Mouse (Mus musculus) gastrocnemius, adult 2 months (tissue): ENCODE measurements around the gene Armh3. TPM values are rescaled to one million over a fixed set of nuclear protein-coding genes. Genes with fewer than 3 reads are reported as not detected.
"Not testable (repeated sequence)": the region's sequence is repeated elsewhere in the genome, so short reads cannot be mapped to it uniquely, and the experiment has no call there.

Experiments
- DNase-seq: peaks from one replicate; pipeline ENCODE4 v3.0.0; 2022
- H3K27ac ChIP-seq: fragments of 200-600 bp; 2 replicates; pipeline ENCODE4 v1.8.1; 2022; ENCODE audit warnings: mild to moderate bottlenecking
- H3K4me3 ChIP-seq: fragments of 200-600 bp; 2 replicates; pipeline ENCODE4 v1.8.1; 2022; ENCODE audit warnings: mild to moderate bottlenecking, moderate library complexity
- CTCF ChIP-seq: fragments of 200-600 bp; IDR thresholded peaks from 2 replicates; pipeline ENCODE4 v1.8.1; 2022; ENCODE audit warnings: antibody characterized with exemption, mild to moderate bottlenecking, moderate library complexity
- intact Hi-C: fragments of 180-260 bp; cut with DNase I; formaldehyde crosslinking; loops from one replicate; pipeline ENCODE4 v1.15.1; 2025
- total RNA-seq, 2 experiments: library from RNA; stranded (reverse); gene quantifications; 2 replicates each; pipeline ENCODE4 v1.2.3; 2021

The Armh3 gene
- total RNA-seq, 2 experiments from 2014 or later = 13.6 to 14.7 TPM

GRCm38 (mm10) chr19:45815831-45816405 lies 182.4 kb downstream of the Armh3 start, which contains the start of gene Kcnip2:
Kcnip2 (minus strand) TSS chr19:45816061.
- peak; percentile 61 for TF ChIP-seq CTCF
- intact Hi-C loops = no loop called here
- DNase-seq = peak; percentile 39
- H3K4me3 ChIP-seq = peak within 1 kb of the TSS; percentile 58
- H3K27ac ChIP-seq = no peak within 1 kb of the TSS

DNA sequence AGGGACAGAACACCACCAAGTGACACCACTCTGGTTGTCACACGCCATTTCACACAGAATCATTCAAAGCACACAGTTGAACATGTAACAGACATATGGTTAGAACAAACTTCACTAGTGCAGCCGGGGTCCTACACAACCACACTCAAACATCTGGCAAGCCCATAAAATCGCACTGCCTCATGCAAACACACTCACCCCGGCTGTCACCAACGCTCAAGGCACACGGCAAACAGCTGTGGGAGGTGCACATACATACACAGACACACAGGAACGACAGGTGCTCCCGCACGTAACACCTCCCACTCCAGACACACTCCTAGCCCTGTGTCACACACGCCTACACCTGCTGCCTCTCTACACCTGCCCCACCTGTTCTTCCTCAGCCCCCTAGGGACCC lies 183.1 kb downstream of the Armh3 start:
- no peak for DNase-seq
- intact Hi-C loops = no loop called here
- no peak for TF ChIP-seq CTCF
- no peak overlapping the region for H3K4me3 ChIP-seq
- H3K27ac ChIP-seq = no peak overlapping the region

DNA sequence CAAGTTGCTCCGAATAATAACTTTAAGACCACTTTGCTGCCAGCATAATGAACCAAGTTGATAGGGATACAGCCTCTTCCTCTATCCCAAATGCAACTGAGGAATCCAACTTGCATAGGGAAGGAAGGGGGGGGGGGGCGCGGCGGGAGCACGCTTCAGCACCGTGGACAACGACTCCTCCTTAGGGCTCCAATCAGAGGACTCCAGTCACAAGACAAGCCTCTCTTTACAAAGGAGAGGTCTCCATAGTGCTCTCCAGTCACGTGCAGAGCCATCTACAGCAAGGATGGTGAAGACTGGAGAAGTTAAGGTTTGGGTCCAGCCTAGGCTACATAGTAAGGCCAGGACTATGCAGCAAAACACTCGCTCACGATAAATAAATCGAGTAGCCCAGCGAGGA lies 184.5 kb downstream of the Armh3 start:
- no peak overlapping the region for H3K27ac ChIP-seq
- TF ChIP-seq CTCF = no peak
- intact Hi-C loops = loop anchor here (2.0 kb wide), 2 partner anchors 139 to 201 kb away; no protein-coding TSS in a partner anchor
- no peak for DNase-seq
- no peak overlapping the region for H3K4me3 ChIP-seq

DNA sequence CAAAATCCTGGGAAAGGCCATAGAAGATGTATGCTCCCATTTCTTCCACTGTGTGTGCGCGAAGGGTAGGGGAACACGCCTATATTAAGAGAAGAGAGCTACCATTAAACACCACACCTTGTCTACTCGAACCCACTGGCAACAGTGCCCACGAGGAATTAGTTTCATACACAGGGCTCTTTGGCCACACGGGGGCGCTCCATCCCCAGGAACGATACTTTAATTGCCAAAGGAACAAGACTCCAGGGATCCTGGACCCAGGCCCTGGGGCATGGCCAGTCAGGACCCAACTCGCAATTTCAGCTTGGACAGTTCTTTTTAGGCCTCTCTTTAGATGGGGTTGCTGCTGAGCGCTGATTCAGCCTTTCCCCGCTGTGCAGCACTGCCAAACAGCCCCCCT lies 185.0 kb downstream of the Armh3 start:
- no peak overlapping the region for H3K4me3 ChIP-seq
- TF ChIP-seq CTCF = peak; percentile 87
- DNase-seq = peak; percentile 89
- intact Hi-C loops = loop anchor here (2.0 kb wide), 2 partner anchors 140 to 202 kb away; no protein-coding TSS in a partner anchor
- H3K27ac ChIP-seq = no peak overlapping the region

- intact Hi-C loops = loop anchor here (2.0 kb wide), 2 partner anchors 140 to 202 kb away; no protein-coding TSS in a partner anchor
- TF ChIP-seq CTCF = no peak
- no peak for DNase-seq
- Histone ChIP-seq H3K27ac (no peak overlapping the region), H3K4me3 (peak overlapping the region; percentile 61)
These were observed 185.5 kb downstream of the Armh3 start for GRCm38 (mm10) chr19:45812673-45813252.

- intact Hi-C loops = loop anchor here (2.0 kb wide), 2 partner anchors 141 to 203 kb away; no protein-coding TSS in a partner anchor
- Histone ChIP-seq H3K27ac (no peak overlapping the region), H3K4me3 (peak overlapping the region; percentile 61)
- peak; percentile 64 for DNase-seq
- no peak for TF ChIP-seq CTCF
These were observed 186.2 kb downstream of the Armh3 start for GRCm38 (mm10) chr19:45812115-45812514.

GRCm38 (mm10) chr19:45811028-45811674 lies 187.1 kb downstream of the Armh3 start:
- intact Hi-C loops = no loop called here
- Histone ChIP-seq H3K4me3 (no peak overlapping the region), H3K27ac (no peak overlapping the region)
- DNase-seq = no peak
- TF ChIP-seq CTCF = no peak

GRCm38 (mm10) chr19:45807732-45808131 lies 190.6 kb downstream of the Armh3 start:
- intact Hi-C loops = no loop called here
- no peak overlapping the region for H3K4me3 ChIP-seq
- no peak overlapping the region for H3K27ac ChIP-seq
- DNase-seq = no peak
- no peak for TF ChIP-seq CTCF

GRCm38 (mm10) chr19:45805817-45806216 lies 192.5 kb downstream of the Armh3 start:
- H3K27ac ChIP-seq, H3K4me3 ChIP-seq, DNase-seq: not testable (repeated sequence)
- intact Hi-C loops = loop anchor here (2.0 kb wide), 2 partner anchors 147 to 209 kb away; no protein-coding TSS in a partner anchor

DNA sequence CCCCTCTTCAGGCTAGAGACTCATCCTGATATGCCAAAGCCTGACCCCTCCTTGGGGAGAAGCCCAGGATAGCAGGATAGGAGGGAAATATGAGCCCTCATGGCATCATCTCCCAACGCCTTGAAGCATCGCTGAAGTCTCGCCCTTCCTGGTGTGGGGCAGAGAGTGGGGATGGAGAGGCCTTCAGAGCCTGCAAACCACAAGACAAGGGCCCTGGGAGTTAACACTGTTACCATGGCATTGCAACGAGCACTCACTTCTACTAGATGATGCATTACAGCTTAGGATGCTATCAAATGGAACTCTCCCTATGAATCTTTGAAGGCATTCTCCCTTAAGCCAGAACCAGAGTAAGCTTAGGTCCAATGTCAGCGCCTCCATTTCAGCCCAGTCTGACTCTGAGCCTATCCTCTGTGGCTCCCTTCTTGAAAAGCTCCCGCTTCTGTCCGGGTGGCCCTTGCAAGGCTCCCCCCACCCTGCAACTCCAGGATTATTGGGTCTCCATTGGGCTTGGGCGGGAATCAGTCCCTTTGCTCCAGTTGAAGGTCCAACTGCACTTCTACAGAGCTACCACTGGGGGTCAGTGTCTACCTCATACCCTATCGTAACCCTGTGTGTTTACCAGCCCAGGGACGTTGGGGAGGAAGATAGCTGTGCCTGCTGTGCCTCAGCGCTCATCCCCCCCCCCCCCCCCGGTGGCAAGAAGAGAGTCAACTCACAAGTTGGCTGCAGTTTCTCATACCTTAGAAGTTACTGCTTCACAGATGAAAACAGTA lies 193.5 kb downstream of the Armh3 start:
- DNase-seq = no peak
- intact Hi-C loops = loop anchor here (2.0 kb wide), 2 partner anchors 148 to 210 kb away; no protein-coding TSS in a partner anchor
- TF ChIP-seq CTCF = peak; percentile 77
- Histone ChIP-seq H3K4me3 (no peak overlapping the region), H3K27ac (no peak overlapping the region)

DNA sequence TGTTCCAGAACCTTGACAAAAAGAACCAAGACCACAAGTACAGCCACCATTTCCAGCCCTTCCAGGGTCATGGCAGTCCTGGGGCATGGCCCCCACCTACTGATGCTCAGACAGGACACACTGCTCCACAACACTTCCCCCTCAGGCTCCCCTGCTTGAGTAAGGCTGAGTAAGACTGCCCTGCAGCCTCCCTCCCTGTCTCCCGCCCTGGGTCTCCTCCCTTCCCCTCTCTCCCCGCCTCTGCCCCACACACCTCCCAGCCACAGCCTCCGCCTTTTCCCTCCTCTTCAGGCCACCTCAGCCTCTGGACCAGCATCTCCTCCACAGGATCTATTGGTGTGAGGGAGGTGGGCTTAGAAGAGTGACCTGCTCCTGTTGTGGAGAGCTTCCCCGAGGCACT lies 194.9 kb downstream of the Armh3 start:
- no peak for TF ChIP-seq CTCF
- no peak for DNase-seq
- Histone ChIP-seq H3K27ac (no peak overlapping the region), H3K4me3 (no peak overlapping the region)
- intact Hi-C loops = no loop called here

GRCm38 (mm10) chr19:45802702-45803101 lies 195.6 kb downstream of the Armh3 start:
- H3K27ac ChIP-seq = no peak overlapping the region
- no peak for DNase-seq
- H3K4me3 ChIP-seq = no peak overlapping the region
- TF ChIP-seq CTCF = no peak
- intact Hi-C loops = no loop called here
